Mouse (Mus musculus) adrenal gland, postnatal 10 days (tissue): ENCODE results near the gene Gm10352. TPM values are rescaled to one million over a fixed set of nuclear protein-coding genes. Genes with fewer than 3 reads are reported as not detected.
"Not testable (repeated sequence)": the region's sequence is repeated elsewhere in the genome, so short reads cannot be mapped to it uniquely, and the experiment has no call there.

Experiments
- DNase-seq: peaks from one replicate; pipeline ENCODE4 v3.0.0; 2021; ENCODE audit warnings: mixed read lengths
- long read RNA-seq, 2 experiments: library from polyadenylated mRNA; stranded (forward); transcript quantifications; one replicate each; pipeline ENCODE4 v2.0.0; 2021
- total RNA-seq, 2 experiments: library from RNA; stranded (reverse); gene quantifications; 2 replicates each; pipeline ENCODE4 v1.2.3; 2021

Gm10352 gene
- total RNA-seq = not detected
- long read RNA-seq, experiment 1 = 0 reads
- long read RNA-seq, experiment 2 = 0 reads

DNA sequence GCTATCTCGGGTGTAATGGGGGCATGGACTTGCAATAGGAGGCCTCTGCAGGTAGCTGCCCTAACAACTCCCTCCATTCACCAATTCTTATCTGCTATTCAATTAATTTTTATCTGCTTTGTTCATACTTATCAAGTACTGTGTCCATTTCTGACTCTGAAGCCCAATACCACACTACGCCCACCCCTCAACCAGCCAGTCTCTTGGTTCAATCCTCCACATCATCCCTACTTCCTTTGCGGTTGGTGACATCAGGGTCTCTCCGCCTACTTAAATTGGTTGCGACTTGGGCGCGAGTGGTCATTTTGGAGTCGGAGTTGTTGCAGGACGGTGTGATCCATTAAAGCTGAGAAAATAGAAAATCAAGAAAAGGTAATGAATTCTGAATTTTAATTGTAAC is at the start of gene Gm10352:
TSS of gene Gm10352 (plus strand) at position 301 of the 400 bp plus-strand sequence.
- DNase-seq = not testable (repeated sequence)

DNA sequence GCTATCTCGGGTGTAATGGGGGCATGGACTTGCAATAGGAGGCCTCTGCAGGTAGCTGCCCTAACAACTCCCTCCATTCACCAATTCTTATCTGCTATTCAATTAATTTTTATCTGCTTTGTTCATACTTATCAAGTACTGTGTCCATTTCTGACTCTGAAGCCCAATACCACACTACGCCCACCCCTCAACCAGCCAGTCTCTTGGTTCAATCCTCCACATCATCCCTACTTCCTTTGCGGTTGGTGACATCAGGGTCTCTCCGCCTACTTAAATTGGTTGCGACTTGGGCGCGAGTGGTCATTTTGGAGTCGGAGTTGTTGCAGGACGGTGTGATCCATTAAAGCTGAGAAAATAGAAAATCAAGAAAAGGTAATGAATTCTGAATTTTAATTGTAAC is 31.5 kb downstream of the Gm10352 start, which contains the start of gene Gm29289:
TSS of gene Gm29289 (plus strand) at position 301 of the 400 bp plus-strand sequence.
- DNase-seq = not testable (repeated sequence)

Other genes with a start within 250 kb of the Gm10352 start
- not detected for gene Sry, start 237.3 kb upstream of the Gm10352 start, total RNA-seq
- gene H2al2b, start 180.3 kb upstream of the Gm10352 start, total RNA-seq = not detected
- gene Gm4064, start 104.8 kb upstream of the Gm10352 start, total RNA-seq = not detected
- gene Rbmy, start 70.3 kb upstream of the Gm10352 start, total RNA-seq = not detected
- gene Gm10256, start 70.3 kb upstream of the Gm10352 start, total RNA-seq = not detected
- not detected for gene Gm29289, start 31.6 kb downstream of the Gm10352 start, total RNA-seq